Mouse (Mus musculus) cortical plate, adult 2 months (tissue): ENCODE measurements around the gene 1700025F22Rik. TPM values are rescaled to one million over a fixed set of nuclear protein-coding genes. Genes with fewer than 3 reads are reported as not detected.
"Not testable (repeated sequence)": the region's sequence is repeated elsewhere in the genome, so short reads cannot be mapped to it uniquely, and the experiment has no call there.

ENCODE experiments used
- H3K27ac ChIP-seq: fragments of 200-500 bp; 2 replicates; pipeline ENCODE4 v1.5.1; 2012; ENCODE audit warnings: low read length, control low read depth, inconsistent platforms; ENCODE audit not compliant: insufficient read depth
- H3K4me1 ChIP-seq: fragments of 200-500 bp; 2 replicates; pipeline ENCODE4 v1.6.1; 2011; ENCODE audit warnings: low read length; ENCODE audit not compliant: control insufficient read depth, insufficient read depth
- H3K4me3 ChIP-seq: fragments of 200-500 bp; 2 replicates; pipeline ENCODE4 v1.5.1; 2011; ENCODE audit warnings: mild to moderate bottlenecking, low read length, control low read depth; ENCODE audit not compliant: insufficient read depth
- CTCF ChIP-seq: fragments of 200-500 bp; IDR thresholded peaks from 2 replicates; pipeline ENCODE4 v1.5.1; 2011; ENCODE audit warnings: mild to moderate bottlenecking, control low read depth, low read length; ENCODE audit not compliant: insufficient read depth; ENCODE audit errors: extremely low read depth
- POLR2A ChIP-seq: fragments of 200-500 bp; IDR thresholded peaks from 2 replicates; pipeline ENCODE4 v1.6.1; 2011; ENCODE audit warnings: mild to moderate bottlenecking, low read length, control low read depth; ENCODE audit not compliant: insufficient read depth; ENCODE audit errors: extremely low read depth
- polyA plus RNA-seq: library from polyadenylated mRNA; depleted of rRNA; stranded (reverse); fragments of >200 nt; gene quantifications from 2 replicates; pipeline ENCODE4 v1.2.3, GENCODE M21; 2012; rRNA removed

1700025F22Rik gene
- polyA plus RNA-seq, 1 experiment, result not detected

- Histone ChIP-seq H3K4me3 (no peak overlapping the region), H3K4me1 (no peaks in the 10 kb centered on the region), H3K27ac (no peak overlapping the region)
- TF ChIP-seq CTCF (no peak), POLR2A (no peak)
Measured at GRCm38 (mm10) chr19:11119338-11119737, 45.8 kb downstream of the 1700025F22Rik start.

DNA sequence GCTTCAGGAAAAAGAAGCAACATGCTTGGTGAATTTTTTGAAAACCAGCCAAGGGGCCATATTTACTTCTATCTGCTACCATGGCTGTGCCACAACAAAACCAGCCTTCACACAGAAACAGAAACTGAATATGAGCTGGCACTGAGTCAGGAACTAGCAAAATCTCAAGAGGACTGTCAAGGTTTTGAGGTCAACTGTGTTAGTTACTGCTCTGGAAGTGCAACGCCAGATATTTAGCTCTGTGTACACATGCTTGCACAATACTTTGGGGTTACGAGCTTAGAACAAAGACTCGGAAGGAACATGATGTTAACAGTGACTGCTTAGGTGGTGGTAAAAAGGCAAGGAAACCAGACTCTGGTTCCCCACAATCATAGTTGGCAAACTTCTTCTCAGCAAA, 57.4 kb downstream of the 1700025F22Rik start:
- H3K27ac ChIP-seq, result no peak overlapping the region
- no peaks in the 10 kb centered on the region for H3K4me1 ChIP-seq
- no peak overlapping the region for H3K4me3 ChIP-seq
- TF ChIP-seq CTCF, result no peak
- no peak for TF ChIP-seq POLR2A

DNA sequence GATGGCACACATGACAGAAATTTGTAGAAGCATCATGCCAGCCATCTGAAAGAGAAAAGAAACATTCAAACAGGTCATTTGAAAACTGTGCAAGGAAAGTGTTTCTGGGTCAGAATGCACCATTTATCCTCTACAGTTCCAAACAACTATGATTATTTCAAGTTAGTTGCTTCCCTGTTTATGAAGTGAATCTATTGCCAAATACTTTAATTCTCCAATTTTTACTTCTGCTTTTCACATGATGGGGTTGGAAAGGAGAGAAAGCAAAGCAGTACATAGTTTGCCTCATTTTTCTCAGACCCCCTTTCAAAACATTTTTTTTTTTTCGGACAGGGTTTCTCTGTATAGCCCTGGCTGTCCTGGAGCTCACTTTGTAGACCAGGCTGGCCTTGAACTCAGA, 63.2 kb downstream of the 1700025F22Rik start:
- Histone ChIP-seq H3K4me3 (no peak overlapping the region), H3K27ac (no peak overlapping the region), H3K4me1 (no peaks in the 10 kb centered on the region)
- TF ChIP-seq POLR2A, result no peak
- no peak for TF ChIP-seq CTCF

DNA sequence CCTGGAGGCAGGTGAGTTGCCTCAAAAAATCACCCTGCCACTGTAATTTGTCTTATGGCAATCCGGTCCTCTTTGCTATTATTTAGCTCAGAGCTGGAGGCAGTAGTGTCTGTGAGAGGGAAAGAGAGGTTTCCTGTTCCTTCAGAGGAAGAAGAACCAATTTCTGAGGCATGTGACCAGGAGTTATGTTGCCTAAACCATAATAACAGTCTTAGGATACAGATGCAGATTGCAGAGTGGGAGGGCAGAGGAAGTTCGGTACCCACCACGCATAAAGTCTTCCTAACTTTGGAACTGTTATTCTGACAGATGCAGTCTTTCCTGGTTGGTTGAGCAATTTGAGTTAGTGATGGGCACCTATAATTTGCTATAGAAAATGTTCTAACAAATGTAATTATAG, 66.7 kb downstream of the 1700025F22Rik start:
- Histone ChIP-seq H3K4me1 (no peaks in the 10 kb centered on the region), H3K4me3 (no peak overlapping the region), H3K27ac (no peak overlapping the region)
- no peak for TF ChIP-seq POLR2A
- TF ChIP-seq CTCF, result no peak

- H3K27ac ChIP-seq, H3K4me1 ChIP-seq, H3K4me3 ChIP-seq: not testable (repeated sequence)
Measured at GRCm38 (mm10) chr19:11092131-11092530, 73.0 kb downstream of the 1700025F22Rik start.

Other genes starting within 250 kb of the 1700025F22Rik start
- gene Zp1, start 244.7 kb downstream of the 1700025F22Rik start, polyA plus RNA-seq, result not detected in 2 replicates
- gene Ptgdr2, start 228.2 kb downstream of the 1700025F22Rik start, polyA plus RNA-seq, result 0.11 and 0.21 TPM in 2 replicates
- 5.0 and 5.5 TPM in 2 replicates for gene Ccdc86, start 216.1 kb downstream of the 1700025F22Rik start, polyA plus RNA-seq
- gene Ms4a10, start 190.7 kb downstream of the 1700025F22Rik start, polyA plus RNA-seq, result not detected in 2 replicates
- gene Ms4a15, start 172.1 kb downstream of the 1700025F22Rik start, polyA plus RNA-seq, result not detected in 2 replicates
- not detected in 2 replicates for gene Ms4a18, start 147.3 kb downstream of the 1700025F22Rik start, polyA plus RNA-seq
- 0.11 and 0.13 TPM in 2 replicates for gene Ms4a8a, start 84.2 kb downstream of the 1700025F22Rik start, polyA plus RNA-seq
- not detected in 2 replicates for gene 1700017D01Rik, start 34.4 kb downstream of the 1700025F22Rik start, polyA plus RNA-seq
- gene Ms4a13, start 31.4 kb upstream of the 1700025F22Rik start, polyA plus RNA-seq, result not detected in 2 replicates
- not detected in 2 replicates for gene Ms4a12, start 67.1 kb upstream of the 1700025F22Rik start, polyA plus RNA-seq
- 0.04 and 0.10 TPM in 2 replicates for gene Ms4a1, start 100.9 kb upstream of the 1700025F22Rik start, polyA plus RNA-seq
- gene Ms4a5, start 118.6 kb upstream of the 1700025F22Rik start, polyA plus RNA-seq, result not detected in 2 replicates
- gene Ms4a14, start 149.1 kb upstream of the 1700025F22Rik start, polyA plus RNA-seq, result 0.08 and 0.15 TPM in 2 replicates
- 0.66 and 1.0 TPM in 2 replicates for gene Ms4a7, start 170.8 kb upstream of the 1700025F22Rik start, polyA plus RNA-seq
- gene Ms4a4a, start 210.2 kb upstream of the 1700025F22Rik start, polyA plus RNA-seq, result 0.17 and 0.21 TPM in 2 replicates
- 0.17 TPM in 1 of 2 replicates, not detected in the other for gene Ms4a4c, start 239.4 kb upstream of the 1700025F22Rik start, polyA plus RNA-seq